13 mouse cellular contexts compared by ENCODE assay signal in genomic region chr12:109457836-109458235, GRCm38 (mm10). TPM values are rescaled to one million over a fixed set of nuclear protein-coding genes. Genes with fewer than 3 reads are reported as not detected.
DNase-seq lines count a peak whose midpoint lies in the region; ATAC-seq lines count a peak whose summit lies in the region.
"Had no signal": no experiment of that assay in that cellular context is flagged by ENCODE, and none has a peak within 500 bp of the region (broad histone marks: within the 10 kb centered on the region; RNA-seq: fewer than 3 reads in every experiment).

No protein-coding gene starts in this region.

- WGBS in intestine, embryonic 14.5 days = 42% methylated on average over 8 of the region's 8 CpGs
- 46% methylated on average over 8 of the region's 8 CpGs for WGBS in intestine, embryonic 16.5 days
- 32% methylated on average over 8 of the region's 8 CpGs for WGBS in neural tube, embryonic 12.5 days
- WGBS in limb, embryonic 10.5 days = 34% methylated on average over 8 of the region's 8 CpGs

- DNase-seq in intestine, embryonic 14.5 days (ENCODE audit: low spot score) = no peak
- no peak for DNase-seq in neural tube, embryonic 10.5 days (ENCODE audit: extremely low spot score, low spot score)
- no peak for DNase-seq in limb, embryonic 10.5 days (ENCODE audit: low spot score)
- DNase-seq in embryo, embryonic 11 days = no peak
- no peak for DNase-seq in left cerebral cortex, adult 11 months (ENCODE audit: low spot score)
- DNase-seq: cerebellum, adult 11 months; gastrocnemius, adult 2 months; heart, postnatal 36 days; kidney, adult 9 months had no signal

- no peak overlapping the region for H3K4me3 ChIP-seq in intestine, embryonic 14.5 days (ENCODE audit: low read depth, low read length)
- no peak overlapping the region for H3K4me3 ChIP-seq in intestine, embryonic 16.5 days (ENCODE audit: low read length)
- H3K4me3 ChIP-seq in neural tube, embryonic 12.5 days = no peak overlapping the region
- 0 out of 2 replicates have a peak overlapping the region, but pooled peaks have one; percentile 15 for H3K4me3 ChIP-seq in limb, embryonic 10.5 days
- H3K4me3 ChIP-seq: gastrocnemius, adult 2 months; heart, embryonic 10.5 days had no signal

- H3K36me3 ChIP-seq in intestine, embryonic 14.5 days (ENCODE audit: control insufficient read depth, insufficient read depth, low read length) = peaks cover 7% of the 10 kb centered on the region; the same call in 1 of the 2 replicates
- H3K36me3 ChIP-seq in intestine, embryonic 16.5 days (ENCODE audit: control insufficient read depth, insufficient read depth, low read length) = no peaks in the 10 kb centered on the region
- H3K36me3 ChIP-seq in neural tube, embryonic 12.5 days = no peaks in the 10 kb centered on the region
- peaks cover 10% of the 10 kb centered on the region for H3K36me3 ChIP-seq in limb, embryonic 10.5 days

- H3K9ac ChIP-seq in intestine, embryonic 14.5 days (ENCODE audit: low read length) = no peak overlapping the region
- H3K9ac ChIP-seq in intestine, embryonic 16.5 days (ENCODE audit: low read depth, low read length) = no peak overlapping the region
- no peak overlapping the region for H3K9ac ChIP-seq in neural tube, embryonic 12.5 days

- H3K27me3 ChIP-seq in intestine, embryonic 14.5 days (replicated peaks; ENCODE audit: control insufficient read depth, insufficient read depth, low read length) = peaks cover 23% of the 10 kb centered on the region
- peaks cover 22% of the 10 kb centered on the region; the same call in 1 of the 2 replicates for H3K27me3 ChIP-seq in intestine, embryonic 16.5 days (replicated peaks; ENCODE audit: control insufficient read depth, insufficient read depth, low read length)
- H3K27me3 ChIP-seq in neural tube, embryonic 12.5 days (replicated peaks) = peaks cover 57% of the 10 kb centered on the region
- H3K27me3 ChIP-seq in limb, embryonic 10.5 days (ENCODE audit: low read depth, poor library complexity, severe bottlenecking) = peaks cover 83% of the 10 kb centered on the region
- H3K27me3 ChIP-seq: CH12.LX had no signal

- H3K4me1 ChIP-seq in intestine, embryonic 14.5 days (replicated peaks; ENCODE audit: control insufficient read depth, insufficient read depth, low read length) = peaks cover 37% of the 10 kb centered on the region
- H3K4me1 ChIP-seq in intestine, embryonic 16.5 days (ENCODE audit: control insufficient read depth, insufficient read depth, low read length) = peaks cover 23% of the 10 kb centered on the region
- peaks cover 61% of the 10 kb centered on the region for H3K4me1 ChIP-seq in neural tube, embryonic 12.5 days
- peaks cover 74% of the 10 kb centered on the region for H3K4me1 ChIP-seq in limb, embryonic 10.5 days

- no peak overlapping the region for H3K27ac ChIP-seq in intestine, embryonic 14.5 days (ENCODE audit: low read depth)
- no peak overlapping the region for H3K27ac ChIP-seq in intestine, embryonic 16.5 days (ENCODE audit: low read length)
- no peak overlapping the region for H3K27ac ChIP-seq in neural tube, embryonic 12.5 days
- peak overlapping the region; percentile 67 for H3K27ac ChIP-seq in limb, embryonic 10.5 days
- H3K27ac ChIP-seq: gastrocnemius, adult 2 months; heart, embryonic 10.5 days had no signal

- H3K4me2 ChIP-seq in intestine, embryonic 14.5 days (ENCODE audit: low read length) = peak overlapping the region; percentile 75; the same call in 1 of the 2 replicates
- no peak overlapping the region for H3K4me2 ChIP-seq in intestine, embryonic 16.5 days (ENCODE audit: low read depth, low read length)
- H3K4me2 ChIP-seq in neural tube, embryonic 12.5 days (replicated peaks) = 0 out of 2 replicates have a peak overlapping the region, but pooled peaks have one; percentile 6

- no peak for ATAC-seq in intestine, embryonic 14.5 days (replicated peaks; ENCODE audit: low FRiP score, low TSS enrichment, low read depth)
- no peak for ATAC-seq in intestine, embryonic 16.5 days
- no peak for ATAC-seq in neural tube, embryonic 12.5 days (ENCODE audit: low FRiP score, low read depth)

- no peaks in the 10 kb centered on the region for H3K9me3 ChIP-seq in intestine, embryonic 14.5 days (ENCODE audit: control insufficient read depth, low read length)
- no peaks in the 10 kb centered on the region for H3K9me3 ChIP-seq in intestine, embryonic 16.5 days (ENCODE audit: control insufficient read depth, low read length)
- no peaks in the 10 kb centered on the region for H3K9me3 ChIP-seq in neural tube, embryonic 12.5 days
- H3K9me3 ChIP-seq in limb, embryonic 10.5 days (replicated peaks) = no peaks in the 10 kb centered on the region
- H3K9me3 ChIP-seq: heart, embryonic 10.5 days had no signal

RNA-seq across cellular contexts. Expression of gene Dlk1, which starts 5.2 kb away (rescaled TPM):
- polyA plus RNA-seq in intestine, embryonic 14.5 days (2014; fragmentation: Nextera tagmentation; extraction: Ambion mirVana) = 398 and 437 TPM in 2 replicates
- polyA plus RNA-seq in intestine, embryonic 16.5 days (2015; fragmentation: Nextera tagmentation; extraction: Ambion mirVana) = 325 and 385 TPM in 2 replicates
- 100 and 107 TPM in 2 replicates for polyA plus RNA-seq in neural tube, embryonic 12.5 days (2016; fragmentation: Nextera tagmentation; extraction: Ambion mirVana)
- 106 and 159 TPM in 2 replicates for polyA plus RNA-seq in limb, embryonic 10.5 days (2016; fragmentation: Nextera tagmentation; extraction: Ambion mirVana)
